9 mouse cellular contexts compared by ENCODE assay signal in genomic region chr14:40962365-40963290, GRCm38 (mm10). TPM values are rescaled to one million over a fixed set of nuclear protein-coding genes. Genes with fewer than 3 reads are reported as not detected.
A peak's percentile ranks its signal among the peaks of the same experiment; 100 is the strongest.
DNase-seq lines count a peak whose midpoint lies in the region; ATAC-seq and TF ChIP-seq lines count a peak whose summit lies in the region.
"Had no signal": no experiment of that assay in that cellular context is flagged by ENCODE, and none has a peak within 500 bp of the region (broad histone marks: within the 10 kb centered on the region; RNA-seq: fewer than 3 reads in every experiment).

No protein-coding gene starts in this region.

- no peaks in the 10 kb centered on the region for H3K36me3 ChIP-seq in intestine, embryonic 16.5 days (ENCODE audit: control insufficient read depth, insufficient read depth, low read length)
- no peaks in the 10 kb centered on the region for H3K36me3 ChIP-seq in neural tube, embryonic 12.5 days

- peak overlapping the region; percentile 68 for H3K27ac ChIP-seq in layer of hippocampus, adult 2 months
- peak overlapping the region; percentile 14; the same call in 1 of the 2 replicates for H3K27ac ChIP-seq in intestine, embryonic 16.5 days (ENCODE audit: low read length)
- no peak overlapping the region for H3K27ac ChIP-seq in neural tube, embryonic 12.5 days

- TF ChIP-seq CTCF in layer of hippocampus, adult 2 months (conservative IDR thresholded peaks at IDR 0.05): no peak

- H3K9me3 ChIP-seq in intestine, embryonic 16.5 days (ENCODE audit: control insufficient read depth, low read length): no peaks in the 10 kb centered on the region
- no peaks in the 10 kb centered on the region for H3K9me3 ChIP-seq in neural tube, embryonic 12.5 days

- H3K4me1 ChIP-seq in intestine, embryonic 16.5 days (ENCODE audit: control insufficient read depth, insufficient read depth, low read length): peaks cover 64% of the 10 kb centered on the region
- H3K4me1 ChIP-seq in neural tube, embryonic 12.5 days: peaks cover 64% of the 10 kb centered on the region

- H3K4me2 ChIP-seq in intestine, embryonic 16.5 days (ENCODE audit: low read depth, low read length): no peak overlapping the region
- H3K4me2 ChIP-seq in neural tube, embryonic 12.5 days (replicated peaks): peak overlapping the region; percentile 36

- no peak overlapping the region for H3K9ac ChIP-seq in intestine, embryonic 16.5 days (ENCODE audit: low read depth, low read length)
- H3K9ac ChIP-seq in neural tube, embryonic 12.5 days: no peak overlapping the region

- no peaks in the 10 kb centered on the region for H3K27me3 ChIP-seq in intestine, embryonic 16.5 days (replicated peaks; ENCODE audit: control insufficient read depth, insufficient read depth, low read length)
- H3K27me3 ChIP-seq in neural tube, embryonic 12.5 days (replicated peaks): no peaks in the 10 kb centered on the region

- DNase-seq in layer of hippocampus, adult 2 months (ENCODE audit: low spot score in 2 of 2): no peak
- no peak for DNase-seq in layer of hippocampus, postnatal 14 days (ENCODE audit: low spot score in 2 of 2)
- DNase-seq in brain, adult 2 months (ENCODE audit: low read depth, low spot score): peak; percentile 47
- no peak for DNase-seq in cerebellum, postnatal 36 days
- no peak for DNase-seq in right cerebral cortex, postnatal 14 days
- no peak for DNase-seq in yolk sac, embryonic 10.5 days (ENCODE audit: low spot score)
- DNase-seq: gastrocnemius, postnatal 25 days had no signal

- ATAC-seq in intestine, embryonic 16.5 days: no peak
- no peak for ATAC-seq in neural tube, embryonic 12.5 days (ENCODE audit: low FRiP score, low read depth)

- WGBS in intestine, embryonic 16.5 days: 74% methylated on average over 11 of the region's 11 CpGs
- WGBS in neural tube, embryonic 12.5 days: 71% methylated on average over 11 of the region's 11 CpGs

- H3K4me3 ChIP-seq in layer of hippocampus, adult 2 months: no peak overlapping the region
- no peak overlapping the region for H3K4me3 ChIP-seq in intestine, embryonic 16.5 days (ENCODE audit: low read length)
- no peak overlapping the region for H3K4me3 ChIP-seq in neural tube, embryonic 12.5 days

RNA-seq across cellular contexts. Expression of gene Tspan14, which starts 4.0 kb away (rescaled TPM):
- 10 to 100 TPM; 27.0 to 30.0 TPM for total RNA-seq in layer of hippocampus, adult 2 months (2021)
- total RNA-seq in layer of hippocampus, postnatal 14 days (2021): 10 to 100 TPM; 34.5 to 35.5 TPM
- 65.0 and 65.6 TPM in 2 replicates for polyA plus RNA-seq in intestine, embryonic 16.5 days (2015; fragmentation: Nextera tagmentation; extraction: Ambion mirVana)
- 99.6 and 99.7 TPM in 2 replicates for polyA plus RNA-seq in neural tube, embryonic 12.5 days (2016; fragmentation: Nextera tagmentation; extraction: Ambion mirVana)

RNA-seq across cellular contexts. Expression of gene Fam213a, which starts 51.0 kb away (rescaled TPM):
- total RNA-seq in layer of hippocampus, adult 2 months (2021): 100 to 1,000 TPM; 154 to 159 TPM
- total RNA-seq in layer of hippocampus, postnatal 14 days (2021): 100 to 1,000 TPM; 139 to 145 TPM
- 72.4 and 81.8 TPM in 2 replicates for polyA plus RNA-seq in intestine, embryonic 16.5 days (2015; fragmentation: Nextera tagmentation; extraction: Ambion mirVana)
- polyA plus RNA-seq in neural tube, embryonic 12.5 days (2016; fragmentation: Nextera tagmentation; extraction: Ambion mirVana): 56.4 and 59.2 TPM in 2 replicates
